Mouse (Mus musculus): ENCODE results near the gene Cep70.

The Cep70 gene

DNA sequence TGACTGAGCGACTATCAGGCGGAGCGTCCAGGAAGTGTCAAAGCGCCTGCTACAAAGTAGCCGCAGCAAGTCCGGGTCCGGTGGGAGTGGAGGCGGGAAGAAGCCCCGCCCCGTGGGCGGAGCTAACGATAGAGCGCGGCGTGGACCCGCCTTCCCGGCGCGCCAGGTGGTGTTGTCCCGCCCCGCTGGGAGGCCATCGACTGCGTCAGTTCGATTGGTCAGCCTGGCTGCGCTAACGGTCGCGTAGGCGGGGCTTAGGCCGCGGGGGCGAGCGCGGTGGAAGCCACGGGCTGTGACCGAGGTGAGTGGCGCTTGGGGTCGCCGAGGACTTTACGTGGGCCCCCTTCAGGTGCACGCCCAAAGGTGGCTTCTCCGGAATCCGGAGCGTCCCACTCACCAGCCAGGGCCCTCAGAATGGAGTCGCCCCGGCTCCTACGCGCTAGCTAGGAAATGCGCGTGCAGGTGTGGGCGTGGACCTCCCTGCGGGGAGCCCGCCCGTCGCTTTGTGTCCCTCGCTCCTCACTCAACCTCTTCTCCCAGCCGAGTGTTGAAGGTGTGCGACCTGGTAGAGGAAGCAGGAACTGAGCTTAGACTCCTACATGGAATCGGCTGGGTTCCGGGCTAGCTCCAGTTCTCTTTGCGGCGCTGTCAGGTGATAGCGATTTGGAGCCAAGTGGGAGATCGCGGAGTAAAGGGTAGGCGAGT is at the start of gene Cep70:
Cep70 (plus strand) TSS at position 178 of the 705 bp plus-strand sequence.
- DNase-seq (ENCODE audit: low read depth, low spot score) = peak; percentile 98

- no peak for DNase-seq (ENCODE audit: low read depth, low spot score)
Measured at GRCm38 (mm10) chr9:99212643-99213042, 30.5 kb upstream of the Cep70 start.

DNA sequence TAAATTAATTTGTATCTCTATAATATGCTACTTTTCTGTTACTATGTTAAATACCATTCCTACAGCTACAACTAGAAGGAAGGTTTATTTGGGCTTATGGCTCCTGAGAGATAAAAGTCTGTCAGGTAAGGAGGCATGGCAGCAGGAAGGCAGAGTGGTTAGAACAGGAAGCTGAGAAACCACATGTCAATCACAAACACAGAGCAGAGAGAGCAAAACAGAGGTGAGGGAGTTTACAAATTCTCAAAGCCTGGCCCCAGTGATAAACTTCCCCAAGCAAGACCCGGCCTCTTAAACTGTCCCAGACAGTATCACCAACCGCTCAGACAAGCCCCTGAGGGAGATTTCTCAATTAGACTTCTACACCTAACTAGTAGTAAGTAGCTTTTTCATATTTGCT is 27.0 kb upstream of the Cep70 start:
- DNase-seq (ENCODE audit: low read depth, low spot score) = no peak

DNA sequence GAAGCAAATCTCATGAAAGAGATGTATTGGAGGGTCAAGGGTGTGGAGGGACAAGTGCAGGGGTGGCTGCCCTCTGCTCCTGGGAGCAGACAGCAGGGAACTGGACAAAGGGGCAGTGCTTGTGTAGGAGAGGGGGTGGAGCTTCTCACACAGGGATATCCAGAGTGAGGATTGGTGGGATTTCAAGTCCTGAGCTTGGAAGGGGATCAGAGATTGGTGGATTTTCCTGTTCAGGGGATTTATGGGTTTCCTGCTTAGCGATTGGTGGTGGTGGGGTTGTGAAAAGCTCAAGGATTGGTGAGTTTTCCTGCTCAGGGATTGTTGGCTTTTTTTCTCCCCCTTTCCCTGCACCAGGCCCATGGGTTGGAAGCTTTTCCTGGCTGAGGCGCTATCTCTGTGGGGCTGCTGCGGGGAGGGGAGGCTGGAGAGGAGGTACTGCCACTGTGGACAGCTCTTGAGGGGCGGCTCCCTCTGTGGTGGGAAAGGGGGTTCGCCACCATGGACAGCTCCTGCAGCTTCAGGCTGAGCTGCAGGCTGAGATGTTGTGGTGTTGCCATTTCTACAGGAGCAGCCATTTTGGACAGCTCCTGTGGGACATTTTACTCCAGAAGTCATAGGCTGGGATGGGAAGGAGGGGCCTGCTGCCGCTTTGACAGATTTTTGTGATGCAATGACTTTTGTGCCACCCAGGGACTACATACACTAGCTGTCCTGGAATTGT is 25.0 kb upstream of the Cep70 start:
- no peak for DNase-seq (ENCODE audit: low read depth, low spot score)

GRCm38 (mm10) chr9:99221636-99222035 is 21.5 kb upstream of the Cep70 start:
- no peak for DNase-seq (ENCODE audit: low read depth, low spot score)

- DNase-seq (ENCODE audit: low read depth, low spot score) = no peak
Measured at GRCm38 (mm10) chr9:99224583-99224982, 18.6 kb upstream of the Cep70 start.

- no peak for DNase-seq (ENCODE audit: low read depth, low spot score)
Measured at GRCm38 (mm10) chr9:99229450-99229849, 13.7 kb upstream of the Cep70 start.

GRCm38 (mm10) chr9:99237139-99237538 is 6.0 kb upstream of the Cep70 start, which contains the start of gene Faiml:
Gene Faiml, minus strand, starts transcription at chr9:99237239.
- no peak for DNase-seq (ENCODE audit: low read depth, low spot score)

- DNase-seq (ENCODE audit: low read depth, low spot score) = no peak
Measured at GRCm38 (mm10) chr9:99238276-99238675, 4.9 kb upstream of the Cep70 start.

- DNase-seq (ENCODE audit: low read depth, low spot score) = no peak
Measured at GRCm38 (mm10) chr9:99239256-99239655, 3.9 kb upstream of the Cep70 start.

GRCm38 (mm10) chr9:99240571-99240970 is 2.6 kb upstream of the Cep70 start:
- DNase-seq (ENCODE audit: low read depth, low spot score) = peak; percentile 31

DNA sequence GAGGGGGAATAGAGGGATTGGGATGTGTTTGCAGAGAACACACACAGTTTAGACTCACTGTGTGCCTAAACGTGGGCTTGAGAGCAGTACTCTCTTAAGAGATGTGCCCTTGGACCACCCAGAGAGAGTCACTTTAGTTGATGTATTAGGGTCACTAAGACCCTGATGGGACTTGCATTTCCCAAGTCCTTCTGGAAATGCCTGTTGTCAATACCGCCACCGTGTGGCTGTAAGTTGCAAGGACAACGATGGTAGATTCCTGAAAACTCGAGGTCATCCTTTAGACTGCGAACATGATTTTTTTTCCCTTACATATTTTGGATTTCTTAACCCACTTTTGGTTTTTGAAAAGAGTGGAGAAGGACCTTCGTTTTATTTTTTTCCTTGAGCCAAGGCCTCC is 1.1 kb upstream of the Cep70 start:
- DNase-seq (ENCODE audit: low read depth, low spot score) = peak; percentile 64

DNA sequence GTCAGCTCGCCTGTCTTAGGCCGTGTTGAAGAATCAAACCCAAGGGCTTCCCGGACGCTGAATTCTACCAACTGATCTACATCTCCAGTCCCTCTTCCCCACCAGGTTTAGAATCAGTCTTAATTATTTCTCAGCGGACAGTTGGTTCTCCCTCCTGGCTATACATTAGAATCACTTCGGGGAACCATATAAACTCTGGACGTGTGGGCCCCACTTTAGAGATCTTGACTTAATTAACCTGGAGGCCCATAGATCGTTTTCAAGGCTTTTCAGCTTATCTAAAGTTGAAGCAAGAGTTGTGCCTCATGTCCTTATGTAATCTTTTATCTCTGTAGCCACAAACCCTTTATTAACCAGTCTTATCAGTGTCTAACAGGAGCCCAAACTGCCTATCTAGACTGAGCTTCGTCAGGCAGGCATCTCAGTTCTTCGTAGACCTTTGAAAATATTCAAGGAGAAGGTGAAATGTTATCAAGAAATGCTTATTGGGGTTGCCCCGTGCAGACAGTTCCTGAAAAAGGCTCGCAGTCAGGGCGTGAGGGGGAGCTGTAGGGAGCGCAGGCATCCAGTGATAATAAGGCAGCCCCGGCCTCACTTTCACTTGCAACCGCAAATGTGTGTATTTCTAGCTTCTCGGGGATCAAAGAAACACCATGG is 506 bp upstream of the Cep70 start:
- no peak for DNase-seq (ENCODE audit: low read depth, low spot score)

GRCm38 (mm10) chr9:99243895-99244293 is 727 bp downstream of the Cep70 start:
- no peak for DNase-seq (ENCODE audit: low read depth, low spot score)

- no peak for DNase-seq (ENCODE audit: low read depth, low spot score)
Measured at GRCm38 (mm10) chr9:99248304-99248703, 5.1 kb downstream of the Cep70 start.

DNA sequence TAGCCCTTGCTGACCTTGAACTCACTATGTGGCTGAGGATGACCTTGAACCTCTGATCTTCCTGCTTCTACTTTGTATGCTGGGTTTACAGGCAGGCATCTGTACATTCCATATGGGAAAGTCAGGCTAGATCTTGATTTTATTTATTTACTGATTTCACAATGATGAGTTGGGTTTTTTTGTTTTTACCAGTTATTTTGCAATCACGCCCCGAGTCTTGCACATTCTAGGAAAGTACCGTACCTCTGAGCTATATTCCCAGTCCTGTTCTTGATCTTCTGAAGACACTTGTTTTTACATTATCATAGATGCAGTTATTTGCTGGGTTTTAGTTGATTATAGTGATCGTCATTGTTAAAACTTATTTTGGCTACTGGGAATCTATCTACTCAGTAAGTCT is 5.7 kb downstream of the Cep70 start:
- DNase-seq (ENCODE audit: low read depth, low spot score) = no peak

DNA sequence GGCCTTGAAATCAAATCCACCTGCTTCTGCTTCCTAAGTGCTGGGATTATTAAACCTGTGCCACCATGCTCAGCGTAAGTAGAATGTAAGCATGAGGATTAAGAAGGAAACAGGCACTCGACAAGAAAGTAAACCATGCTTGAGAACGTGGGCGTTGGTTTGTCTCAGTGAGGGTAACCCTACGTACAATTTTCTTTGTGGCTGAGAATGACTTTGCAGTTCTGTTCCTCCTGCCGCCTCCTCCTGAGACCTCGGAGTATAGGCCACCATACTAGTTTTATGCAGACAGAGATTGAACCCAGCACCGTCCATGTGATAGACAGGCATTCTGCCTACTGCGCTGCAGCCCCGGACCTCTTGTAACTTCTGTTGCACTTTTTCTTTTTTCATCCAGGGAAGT is 10.7 kb downstream of the Cep70 start:
- no peak for DNase-seq (ENCODE audit: low read depth, low spot score)

DNA sequence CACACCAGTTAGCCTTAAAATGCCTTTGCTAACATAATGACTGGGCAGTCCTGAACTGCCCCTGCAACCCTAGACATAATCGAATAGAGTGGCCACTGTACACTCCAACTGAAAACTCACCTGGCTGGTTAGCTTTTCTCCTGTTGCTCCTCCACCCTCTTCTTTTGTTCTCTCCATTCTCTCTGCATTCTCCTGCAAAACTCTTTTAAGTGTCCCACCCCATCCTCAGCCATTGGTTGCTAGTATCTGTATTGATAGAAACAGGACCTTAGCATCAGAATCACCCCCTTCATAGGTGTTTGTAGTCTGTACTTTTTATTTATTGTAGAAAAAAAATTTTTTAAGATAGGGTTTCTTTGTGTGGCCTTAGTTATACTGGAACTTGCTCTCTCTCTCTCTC is 13.0 kb downstream of the Cep70 start:
- DNase-seq (ENCODE audit: low read depth, low spot score) = no peak

GRCm38 (mm10) chr9:99256821-99257220 is 13.7 kb downstream of the Cep70 start:
- DNase-seq (ENCODE audit: low read depth, low spot score) = no peak

DNA sequence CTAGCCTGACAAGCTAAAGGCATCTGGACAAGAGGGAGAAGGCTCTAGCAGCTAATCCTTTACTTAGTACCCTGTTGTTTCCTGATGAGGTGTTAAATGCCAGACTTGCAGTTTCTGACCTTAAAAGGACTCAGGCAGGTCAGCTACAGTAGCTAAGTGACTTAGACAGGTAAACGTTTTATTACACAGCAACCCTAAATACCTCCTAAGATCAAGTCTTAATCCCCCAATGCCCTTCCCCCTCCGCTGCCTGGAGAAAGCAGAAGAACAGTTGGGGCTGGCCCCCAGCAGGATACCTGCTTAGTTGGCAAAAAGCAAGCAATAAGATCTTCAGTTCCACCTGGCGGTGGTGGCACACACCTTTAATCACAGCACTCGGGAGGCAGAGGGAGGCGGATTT is 15.7 kb downstream of the Cep70 start:
- no peak for DNase-seq (ENCODE audit: low read depth, low spot score)

DNA sequence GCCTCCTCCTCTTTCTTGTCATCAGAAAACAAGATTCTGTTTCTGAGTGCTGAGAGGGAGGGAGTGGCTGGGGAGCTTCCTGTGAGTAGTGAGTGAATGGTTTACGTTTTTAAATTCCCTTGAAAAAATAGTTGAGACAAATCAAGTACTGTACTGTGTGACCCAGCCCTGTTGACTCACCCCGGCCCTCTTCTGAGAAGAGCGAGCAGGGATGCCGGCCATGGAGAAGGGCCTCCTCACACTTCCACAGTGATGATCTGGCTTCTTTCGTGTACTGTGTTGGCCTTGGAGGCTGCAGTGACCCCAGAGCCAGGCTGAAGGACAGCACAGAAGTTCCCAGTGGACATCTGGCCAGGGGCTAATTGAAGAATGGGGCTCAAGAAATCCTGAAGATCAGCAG is 61.1 kb downstream of the Cep70 start:
- no peak for DNase-seq (ENCODE audit: low read depth, low spot score)

GRCm38 (mm10) chr9:99306226-99306625 is 63.1 kb downstream of the Cep70 start:
- no peak for DNase-seq (ENCODE audit: low read depth, low spot score)

Measured in CD4-positive helper T cell, adult 2 months (primary cell).